ENCODE assay signal across 22 mouse cellular contexts in the genomic region with DNA sequence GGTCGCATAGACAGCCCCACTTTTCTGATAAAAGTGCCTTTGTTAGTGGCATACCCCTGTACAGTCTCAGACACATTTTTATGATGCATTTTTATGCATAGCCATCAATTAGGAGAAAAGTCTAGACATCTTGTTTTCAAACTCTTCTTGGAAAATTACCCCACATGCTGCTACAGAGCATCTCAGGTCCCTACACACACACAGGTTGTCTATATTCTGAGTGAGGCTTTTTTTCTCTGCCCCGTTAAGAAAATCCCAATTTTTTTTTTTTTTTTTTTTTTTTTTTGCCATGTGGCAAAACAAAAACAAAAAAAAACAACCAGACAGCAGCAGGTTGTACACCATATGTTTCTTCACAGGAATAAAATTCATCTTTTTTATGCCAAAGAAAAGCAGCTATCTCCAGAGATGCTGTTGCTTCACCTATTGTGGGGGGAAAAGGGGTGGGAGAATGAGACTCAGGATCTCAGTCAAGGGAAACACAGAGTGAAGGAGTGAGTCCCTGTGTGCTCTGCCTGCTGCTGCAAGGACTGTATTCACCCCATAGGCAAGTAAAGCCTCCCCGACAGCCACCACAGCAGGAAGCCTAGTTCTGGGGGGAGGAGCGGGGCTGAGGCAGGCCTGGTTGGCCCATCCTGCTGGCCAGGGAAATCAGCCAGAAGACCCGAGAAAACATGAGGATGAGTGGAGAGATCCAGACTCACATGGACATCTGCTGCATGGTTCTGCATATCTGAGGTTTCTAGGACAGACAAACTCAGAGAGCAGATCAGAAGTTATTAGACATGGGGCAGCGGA.
DNase-seq lines count a peak whose midpoint lies in the region; ATAC-seq lines count a peak whose summit lies in the region.
"Had no signal": no experiment of that assay in that cellular context is flagged by ENCODE, and none has a peak within 500 bp of the region (broad histone marks: within the 10 kb centered on the region; RNA-seq: fewer than 3 reads in every experiment).

No protein-coding gene starts in this region.

- ATAC-seq in forebrain, embryonic 16.5 days = peak; percentile 78
- ATAC-seq in hindbrain, embryonic 13.5 days (ENCODE audit: low FRiP score) = no peak
- ATAC-seq: liver, embryonic 12.5 days had no signal

- H3K9me3 ChIP-seq in forebrain, embryonic 16.5 days (ENCODE audit: control insufficient read depth, low read length) = no peaks in the 10 kb centered on the region
- no peaks in the 10 kb centered on the region for H3K9me3 ChIP-seq in hindbrain, embryonic 13.5 days
- H3K9me3 ChIP-seq: heart, embryonic 10.5 days; hindbrain, embryonic 15.5 days; liver, embryonic 12.5 days; lung, embryonic 15.5 days; neural tube, embryonic 15.5 days had no signal

- H3K27ac ChIP-seq in forebrain, embryonic 16.5 days (ENCODE audit: low read length) = no peak overlapping the region
- no peak overlapping the region for H3K27ac ChIP-seq in hindbrain, embryonic 13.5 days
- H3K27ac ChIP-seq: heart, embryonic 10.5 days; hindbrain, embryonic 15.5 days; liver, embryonic 12.5 days; lung, embryonic 15.5 days; macrophage; neural tube, embryonic 15.5 days had no signal

- peaks cover 9% of the 10 kb centered on the region for H3K4me1 ChIP-seq in forebrain, embryonic 16.5 days (replicated peaks; ENCODE audit: control insufficient read depth, insufficient read depth, low read length)
- no peaks in the 10 kb centered on the region for H3K4me1 ChIP-seq in hindbrain, embryonic 13.5 days (replicated peaks)
- H3K4me1 ChIP-seq: heart, embryonic 10.5 days; hindbrain, embryonic 15.5 days; liver, embryonic 12.5 days; lung, embryonic 15.5 days; neural tube, embryonic 15.5 days had no signal

- no peak overlapping the region for H3K4me2 ChIP-seq in forebrain, embryonic 16.5 days (ENCODE audit: low read length)
- no peak overlapping the region for H3K4me2 ChIP-seq in hindbrain, embryonic 13.5 days
- H3K4me2 ChIP-seq: hindbrain, embryonic 15.5 days; liver, embryonic 12.5 days; lung, embryonic 15.5 days; midbrain, embryonic 11.5 days; neural tube, embryonic 15.5 days had no signal

- no peaks in the 10 kb centered on the region for H3K27me3 ChIP-seq in forebrain, embryonic 16.5 days (replicated peaks; ENCODE audit: control insufficient read depth, insufficient read depth, low read length)
- no peaks in the 10 kb centered on the region for H3K27me3 ChIP-seq in hindbrain, embryonic 13.5 days
- H3K27me3 ChIP-seq: hindbrain, embryonic 15.5 days; liver, embryonic 12.5 days; lung, embryonic 15.5 days; neural tube, embryonic 15.5 days had no signal

- no peak overlapping the region for H3K4me3 ChIP-seq in forebrain, embryonic 16.5 days (replicated peaks; ENCODE audit: low read length)
- no peak overlapping the region for H3K4me3 ChIP-seq in hindbrain, embryonic 13.5 days
- H3K4me3 ChIP-seq: heart, embryonic 10.5 days; hindbrain, embryonic 15.5 days; liver, embryonic 12.5 days; lung, embryonic 15.5 days; myocyte; neural tube, embryonic 15.5 days had no signal

- no peaks in the 10 kb centered on the region for H3K36me3 ChIP-seq in forebrain, embryonic 16.5 days (ENCODE audit: control insufficient read depth, insufficient read depth)
- no peaks in the 10 kb centered on the region for H3K36me3 ChIP-seq in hindbrain, embryonic 13.5 days
- H3K36me3 ChIP-seq: heart, embryonic 10.5 days; hindbrain, embryonic 15.5 days; liver, embryonic 12.5 days; lung, embryonic 15.5 days; neural tube, embryonic 15.5 days had no signal

- 45% methylated on average over 6 of the region's 6 CpGs for WGBS in forebrain, embryonic 16.5 days
- WGBS in hindbrain, embryonic 13.5 days = 54% methylated on average over 6 of the region's 6 CpGs

- no peak overlapping the region for H3K9ac ChIP-seq in forebrain, embryonic 16.5 days (replicated peaks; ENCODE audit: low read depth, low read length)
- no peak overlapping the region for H3K9ac ChIP-seq in hindbrain, embryonic 13.5 days
- H3K9ac ChIP-seq: hindbrain, embryonic 15.5 days; liver, embryonic 12.5 days; lung, embryonic 15.5 days; neural tube, embryonic 15.5 days had no signal

- DNase-seq in heart, adult 11 months = peak; percentile 39
- DNase-seq in heart, postnatal 4 days = no peak
- peak; percentile 62 for DNase-seq in brain, adult 2 months (ENCODE audit: low read depth, low spot score)
- DNase-seq in cerebellum, adult 8-10 months = peak; percentile 44
- DNase-seq in lung, adult 18-20 months = no peak
- DNase-seq in urinary bladder, postnatal 14 days (ENCODE audit: low spot score) = no peak
- DNase-seq: adrenal gland, postnatal 14 days; embryo, embryonic 11 days; gastrocnemius, postnatal 25 days; heart, postnatal 10 days; kidney, adult 18-20 months; kidney, postnatal 14 days had no signal

Comparison
In these comparisons a context has a peak if more than half of its experiments do, and no peak if none do; other contexts are left out.
1. DNase-seq: peak in heart, adult 11 months (single experiment), brain, adult 2 months (single experiment) and cerebellum, adult 8-10 months (single experiment); none in heart, postnatal 4 days (single experiment), lung, adult 18-20 months (0 of 2) and urinary bladder, postnatal 14 days (single experiment).